Mouse (Mus musculus): Measurements from ENCODE around the gene Adamts16.
"Not testable (repeated sequence)": the region's sequence is repeated elsewhere in the genome, so short reads cannot be mapped to it uniquely, and the experiment has no call there.

Adamts16 gene

GRCm38 (mm10) chr13:70841421-70841904 is at the start of gene Adamts16:
Gene Adamts16, minus strand, starts transcription at chr13:70841811.
- no peak for DNase-seq (ENCODE audit: low read depth, low spot score)

DNA sequence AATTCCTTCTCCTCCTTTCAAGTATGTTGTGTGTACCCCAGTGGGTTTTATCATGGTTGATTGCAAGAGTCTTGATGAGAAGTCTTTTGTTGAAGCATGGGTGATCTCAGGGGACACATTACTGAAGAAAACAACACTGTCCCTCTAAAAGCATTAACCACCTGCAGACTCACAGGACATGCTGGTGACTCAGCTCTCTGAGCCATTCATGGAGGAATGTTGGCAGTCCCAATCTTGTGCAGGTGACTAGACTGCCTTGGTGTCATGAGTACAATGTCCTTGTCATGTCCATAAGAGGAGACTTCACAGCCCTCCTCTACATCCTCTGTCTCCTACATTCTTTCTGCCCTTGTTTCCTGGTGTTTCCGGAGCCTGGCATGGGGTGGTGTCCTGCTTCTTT is 45.5 kb upstream of the Adamts16 start:
- no peak for DNase-seq (ENCODE audit: low read depth, low spot score)

DNA sequence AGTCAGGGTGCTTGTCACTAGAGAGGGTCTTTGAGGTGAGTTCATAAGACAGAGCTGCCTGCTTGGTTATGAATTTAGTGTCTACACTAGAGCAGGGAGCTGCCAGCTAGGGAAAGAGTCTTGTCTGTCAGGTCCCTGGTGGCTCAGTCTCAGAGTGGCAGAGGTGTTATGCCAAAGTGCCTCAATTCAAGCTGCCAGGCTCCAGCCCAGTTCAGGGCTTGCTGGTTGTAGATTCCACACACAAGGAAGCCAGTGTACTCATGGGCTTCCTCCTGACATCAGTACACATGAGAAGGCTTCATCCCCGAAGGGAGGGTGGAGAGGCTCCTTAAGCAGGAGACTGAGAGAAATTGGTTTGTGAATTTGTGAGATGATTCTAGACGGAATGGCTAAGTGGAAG is 43.4 kb upstream of the Adamts16 start:
- DNase-seq (ENCODE audit: low read depth, low spot score) = no peak

GRCm38 (mm10) chr13:70883891-70884890 is 42.6 kb upstream of the Adamts16 start:
- peak; percentile 11 for DNase-seq (ENCODE audit: low read depth, low spot score)

- not testable (repeated sequence) for DNase-seq (ENCODE audit: low read depth, low spot score)
Observed at GRCm38 (mm10) chr13:70879971-70880370, 38.4 kb upstream of the Adamts16 start.

DNA sequence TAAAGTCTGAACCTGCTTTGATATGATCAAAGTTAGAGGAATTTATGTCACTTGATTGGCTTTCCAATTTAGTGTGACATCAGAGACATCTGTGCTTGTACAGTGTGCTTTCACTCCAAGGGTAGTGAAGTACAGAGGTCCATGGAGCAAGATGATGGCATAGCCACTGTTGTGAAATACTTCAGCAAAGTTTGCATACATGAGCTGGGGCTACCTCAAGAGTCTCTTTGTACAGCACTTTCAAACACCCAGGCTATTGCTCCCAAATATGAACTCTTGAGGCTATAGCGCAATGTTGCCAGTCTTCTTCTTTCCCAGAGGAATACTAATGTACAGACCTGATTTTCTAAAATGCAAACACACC is 35.9 kb upstream of the Adamts16 start:
- no peak for DNase-seq (ENCODE audit: low read depth, low spot score)

DNA sequence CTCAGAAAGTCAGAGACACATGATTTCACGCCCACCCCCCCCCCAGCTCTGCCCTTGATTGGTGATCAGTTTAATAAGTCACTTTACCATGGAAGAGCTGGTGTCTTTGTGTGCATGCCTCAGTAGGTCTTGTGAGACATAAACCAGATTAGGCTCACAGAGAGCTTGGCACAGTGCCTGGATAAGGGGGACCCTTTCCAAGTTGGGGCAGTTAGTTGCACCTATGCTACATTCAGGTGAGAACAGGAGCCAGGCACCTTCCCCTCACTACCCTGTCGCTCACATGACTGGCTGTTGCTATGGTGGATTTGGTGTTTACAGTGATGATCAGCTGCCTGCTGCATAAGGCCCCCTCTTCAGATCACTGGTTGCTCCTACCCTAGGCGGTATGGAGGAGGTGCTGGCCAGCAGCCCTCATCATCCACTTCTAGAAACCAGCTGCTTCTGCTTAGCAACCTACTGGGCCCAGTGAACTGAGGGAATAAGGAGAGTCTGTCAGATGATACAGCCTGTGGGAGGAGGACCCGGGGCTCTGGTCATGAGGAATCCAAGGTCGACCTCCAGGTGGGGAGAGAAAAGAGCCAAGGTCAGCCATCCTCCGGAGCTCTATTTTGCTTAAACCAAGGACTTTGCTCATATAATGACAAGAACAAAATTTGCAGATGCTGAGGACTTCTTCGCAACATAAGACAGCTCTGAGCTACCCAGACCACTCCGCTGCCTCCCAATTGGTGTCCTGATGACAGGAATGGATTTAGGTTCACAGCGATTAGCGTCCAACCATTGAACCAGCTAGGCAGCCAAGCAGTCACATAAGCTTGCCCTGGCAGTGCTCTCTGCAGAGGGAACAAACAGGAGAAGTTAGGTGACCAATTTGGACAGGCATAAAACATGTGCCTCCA is 35.3 kb upstream of the Adamts16 start:
- DNase-seq (ENCODE audit: low read depth, low spot score) = no peak

DNA sequence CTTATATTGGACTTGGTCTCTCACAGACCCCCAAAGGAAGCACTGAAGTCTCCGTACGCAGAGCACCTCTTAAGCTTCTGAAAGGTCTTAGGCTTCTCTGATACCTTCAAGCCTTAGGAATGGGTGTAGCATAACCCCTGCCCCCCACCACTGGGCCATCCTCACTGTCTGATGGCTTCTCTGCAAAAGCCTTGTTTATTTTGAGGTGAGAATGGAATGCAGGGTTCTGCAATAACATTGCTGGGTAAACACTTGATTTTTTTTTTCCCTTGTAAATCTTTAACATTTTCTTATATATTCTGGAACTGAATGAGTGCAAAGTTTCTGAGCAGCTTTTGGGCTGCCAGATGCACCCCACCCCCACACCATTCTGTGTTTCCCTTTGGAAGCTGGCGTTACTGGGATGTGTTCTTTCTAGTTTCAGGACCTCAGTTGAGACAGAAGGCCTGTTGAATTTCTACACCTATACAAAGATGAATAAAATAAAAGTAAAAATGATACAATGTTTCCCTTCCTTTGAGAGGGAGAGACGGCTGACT is 33.9 kb upstream of the Adamts16 start:
- no peak for DNase-seq (ENCODE audit: low read depth, low spot score)

DNA sequence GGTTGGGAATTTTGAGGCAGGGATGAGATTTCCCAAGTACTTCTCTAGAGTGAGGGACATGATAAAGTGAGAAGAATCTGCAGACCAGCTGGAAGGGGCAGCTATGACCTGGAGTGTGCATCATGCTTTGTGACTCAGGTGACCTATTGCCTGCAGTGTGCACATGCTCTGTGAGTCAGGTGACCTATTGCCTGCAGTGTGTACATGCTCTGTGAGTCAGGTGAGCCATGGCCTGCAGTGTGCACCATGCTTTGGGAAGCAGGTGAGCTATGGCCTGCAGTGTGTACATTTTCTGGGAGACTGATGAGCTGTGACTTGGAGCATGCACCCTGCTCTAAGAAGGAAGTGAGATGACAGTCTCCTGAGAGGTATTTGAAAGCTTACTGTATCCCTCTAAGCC is 33.1 kb upstream of the Adamts16 start:
- DNase-seq (ENCODE audit: low read depth, low spot score) = no peak

GRCm38 (mm10) chr13:70873851-70874250 is 32.2 kb upstream of the Adamts16 start:
- DNase-seq (ENCODE audit: low read depth, low spot score) = not testable (repeated sequence)

DNA sequence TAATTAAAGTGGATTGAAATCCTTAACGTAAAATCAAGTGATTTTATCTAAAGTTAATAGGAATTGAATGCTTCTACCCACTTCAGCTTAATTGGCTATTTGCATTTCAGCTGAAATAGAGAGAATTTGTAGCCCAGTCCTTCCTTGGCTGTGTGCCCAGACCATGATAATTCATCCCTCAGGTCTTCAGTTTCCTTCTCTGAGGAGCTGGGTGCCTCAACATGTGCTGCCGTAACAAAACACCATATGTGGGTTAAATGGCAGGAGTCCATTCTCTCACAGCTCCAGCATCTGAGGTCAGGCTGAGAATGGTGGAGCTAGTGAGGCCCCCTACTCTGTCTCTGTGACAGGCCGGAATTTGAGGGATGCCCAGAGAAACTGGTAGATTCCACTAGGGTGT is 29.4 kb upstream of the Adamts16 start:
- no peak for DNase-seq (ENCODE audit: low read depth, low spot score)

DNA sequence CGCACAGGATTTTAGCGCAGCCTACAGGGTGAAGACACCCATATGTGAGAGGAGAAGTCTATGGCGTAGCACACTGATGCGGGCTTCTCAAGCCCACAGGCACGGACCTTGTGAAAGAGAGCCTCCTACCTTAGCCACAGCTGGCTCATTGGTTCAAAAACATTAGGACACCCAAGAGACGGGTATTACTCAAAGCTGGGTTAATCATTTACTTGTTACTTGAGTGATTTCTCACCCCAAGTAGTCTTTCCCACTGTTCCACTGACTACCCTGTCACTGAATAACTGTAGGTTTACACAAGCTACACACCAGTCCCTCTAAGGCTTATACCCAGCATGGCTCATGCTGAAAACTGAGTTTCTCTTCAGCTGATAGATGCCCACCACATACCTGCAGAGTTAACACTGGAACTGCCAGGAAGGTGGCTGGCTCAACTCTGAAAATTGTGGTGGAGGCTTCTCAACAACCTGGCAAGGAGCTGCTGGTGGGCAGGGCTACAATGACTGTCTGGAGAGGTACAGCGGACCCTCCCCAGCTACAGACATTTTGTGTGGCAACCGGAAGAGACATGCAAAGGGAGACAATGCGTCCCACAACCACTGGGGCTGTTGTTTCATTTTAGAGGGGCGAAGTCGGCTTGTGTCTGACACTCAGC is 25.5 kb upstream of the Adamts16 start:
- DNase-seq (ENCODE audit: low read depth, low spot score) = no peak

GRCm38 (mm10) chr13:70865867-70866266 is 24.3 kb upstream of the Adamts16 start:
- no peak for DNase-seq (ENCODE audit: low read depth, low spot score)

DNA sequence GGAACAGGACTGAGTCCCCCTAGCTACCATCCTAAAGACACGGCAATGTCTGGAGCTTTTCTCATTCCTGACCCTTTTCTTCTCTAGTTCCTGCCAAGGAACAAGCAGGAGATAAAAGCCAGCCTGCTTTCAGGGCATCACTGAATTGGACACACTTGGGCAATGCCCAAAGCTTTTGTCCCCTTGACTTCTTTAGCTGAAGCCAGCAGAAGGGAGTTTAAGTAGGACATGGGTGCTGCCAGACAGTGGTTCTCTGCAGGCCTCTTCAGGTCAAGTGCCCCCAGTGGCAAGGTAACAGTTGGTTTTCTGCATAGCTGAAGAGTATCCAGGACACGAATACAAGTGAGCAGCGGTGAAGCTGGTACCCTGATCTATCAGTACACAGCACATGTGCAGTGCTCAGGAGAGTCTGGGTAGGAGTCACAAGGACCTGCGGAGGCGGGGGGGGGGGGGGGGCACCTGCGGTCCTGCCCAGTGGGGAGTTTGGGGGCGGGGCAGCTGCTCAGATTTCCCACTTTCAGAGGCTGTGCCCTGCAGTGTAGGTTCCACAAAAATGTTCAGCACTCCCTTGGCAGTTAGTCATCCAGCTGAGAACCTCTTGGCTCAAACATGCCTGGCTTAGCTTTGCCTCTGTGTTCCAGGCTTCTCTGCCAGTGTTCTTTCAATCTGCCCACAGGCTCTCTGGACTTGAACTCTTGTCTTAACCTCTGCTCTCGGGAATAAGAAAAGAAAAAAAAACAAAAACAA is 20.7 kb upstream of the Adamts16 start:
- no peak for DNase-seq (ENCODE audit: low read depth, low spot score)

DNA sequence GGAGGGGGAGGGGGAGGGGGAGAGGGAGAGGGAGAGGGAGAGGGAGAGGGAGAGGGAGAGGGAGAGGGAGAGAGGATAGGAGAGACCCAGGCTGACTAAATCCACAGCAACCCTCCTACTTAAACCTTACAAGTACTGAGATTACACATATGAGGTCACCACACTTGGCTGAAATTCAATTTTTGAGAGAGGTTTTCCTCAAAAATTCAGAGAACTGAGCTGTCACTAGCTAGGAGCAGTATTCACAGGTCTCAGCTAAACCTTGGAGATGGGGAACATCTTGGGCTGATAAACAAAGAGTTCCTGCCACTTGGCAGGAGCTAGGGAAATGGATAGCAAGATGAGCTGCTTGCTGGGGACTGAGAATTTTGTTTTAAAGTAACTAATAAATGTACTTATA is 12.0 kb upstream of the Adamts16 start:
- no peak for DNase-seq (ENCODE audit: low read depth, low spot score)

DNA sequence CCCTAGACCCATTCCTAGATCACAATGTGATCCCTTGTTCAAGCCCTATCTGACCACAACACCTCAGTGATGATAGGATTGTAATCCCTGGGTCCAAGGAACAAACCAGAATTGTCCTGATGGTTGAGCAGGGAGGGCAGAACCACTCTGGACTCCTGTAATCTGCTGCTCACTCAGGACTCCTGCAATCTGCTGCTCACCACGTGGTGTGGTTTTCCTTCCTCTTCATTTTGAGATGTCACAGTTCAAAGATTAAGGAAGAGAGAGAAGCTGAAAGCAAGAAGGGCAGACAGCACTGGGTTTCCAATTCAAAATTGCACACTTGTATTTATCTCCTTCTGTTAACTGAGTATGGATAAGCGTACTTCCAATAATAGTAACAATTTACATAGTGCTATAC is 5.3 kb upstream of the Adamts16 start:
- DNase-seq (ENCODE audit: low read depth, low spot score) = no peak

DNA sequence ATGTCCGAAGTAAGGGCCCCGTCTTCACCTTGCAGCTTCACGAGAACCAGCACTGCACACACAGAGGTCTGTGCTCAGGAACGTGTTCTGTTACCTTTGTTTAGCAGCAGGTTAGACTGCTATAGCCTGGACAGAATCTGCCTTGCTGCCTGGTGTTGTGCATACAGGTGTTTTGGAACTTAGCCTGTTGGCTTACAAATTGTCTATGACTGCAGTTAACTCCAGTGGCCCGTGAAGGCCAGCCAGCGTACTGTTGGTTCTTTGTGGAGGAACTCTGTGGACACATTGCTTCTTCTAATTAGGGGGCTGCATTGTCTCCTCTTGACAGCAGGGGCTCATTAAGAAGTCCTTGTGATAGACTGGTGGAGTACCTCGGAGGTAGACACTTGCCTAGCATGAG is 3.9 kb upstream of the Adamts16 start:
- no peak for DNase-seq (ENCODE audit: low read depth, low spot score)

- DNase-seq (ENCODE audit: low read depth, low spot score) = no peak
Observed at GRCm38 (mm10) chr13:70842126-70842525, 515 bp upstream of the Adamts16 start.

DNA sequence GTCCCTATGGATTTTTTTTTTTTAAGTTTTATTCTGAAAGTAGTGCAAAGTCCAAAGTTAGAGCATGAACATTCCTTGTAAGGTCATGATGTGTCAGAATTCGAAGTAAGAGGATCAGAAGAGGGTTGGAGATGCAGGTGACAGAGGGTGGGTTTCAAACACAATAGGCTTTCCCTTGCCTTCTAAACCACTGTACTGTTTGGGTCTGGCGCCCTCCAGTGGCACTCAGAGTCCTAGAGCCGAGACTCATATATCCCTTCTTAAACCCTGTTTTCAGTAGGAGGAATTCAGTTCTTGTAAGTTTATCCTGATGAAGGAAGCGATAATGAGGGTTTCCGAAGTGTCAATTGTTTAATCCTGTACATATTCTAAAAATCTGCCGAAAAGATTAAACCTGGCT is 1.4 kb downstream of the Adamts16 start:
- DNase-seq (ENCODE audit: low read depth, low spot score) = peak; percentile 22

- DNase-seq (ENCODE audit: low read depth, low spot score) = no peak
Observed at GRCm38 (mm10) chr13:70837571-70837970, 4.0 kb downstream of the Adamts16 start.

DNA sequence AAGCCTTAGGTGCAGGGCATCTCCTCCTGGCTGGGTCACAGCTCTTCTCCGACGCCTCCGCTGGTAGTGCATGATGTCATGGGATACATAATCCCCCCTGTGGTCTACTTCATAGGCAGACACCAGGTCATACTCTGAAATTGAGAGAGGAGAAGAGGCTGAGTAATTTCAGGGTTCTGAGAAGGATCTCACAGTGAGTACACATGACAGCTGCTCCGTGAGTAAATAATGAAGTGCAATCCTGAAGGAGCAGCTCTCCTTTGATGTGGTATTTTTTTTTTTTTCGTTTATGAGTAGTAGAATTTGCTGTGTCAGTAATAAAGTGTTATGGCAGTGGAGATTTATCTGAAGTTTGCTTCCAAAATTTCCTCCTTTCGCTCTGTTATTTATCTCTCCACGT is 5.4 kb downstream of the Adamts16 start:
- no peak for DNase-seq (ENCODE audit: low read depth, low spot score)
